Mouse (Mus musculus) heart, adult 9 months (tissue): ENCODE measurements around the gene AU021092.
"Not testable (repeated sequence)": the region's sequence is repeated elsewhere in the genome, so short reads cannot be mapped to it uniquely, and the experiment has no call there.

Experiments used
- DNase-seq, 2 experiments: peaks; one replicate each; pipeline ENCODE4 v3.0.0; 2022; ENCODE audit warnings: low spot score in 2 of 2

Gene AU021092

GRCm38 (mm10) chr16:5222140-5222539, at the start of gene AU021092:
Gene AU021092 (minus strand): TSS chr16:5222299.
- DNase-seq: peak; percentile 26 to 55

GRCm38 (mm10) chr16:5271411-5272035, 49.4 kb upstream of the AU021092 start:
- DNase-seq: no peak

DNA sequence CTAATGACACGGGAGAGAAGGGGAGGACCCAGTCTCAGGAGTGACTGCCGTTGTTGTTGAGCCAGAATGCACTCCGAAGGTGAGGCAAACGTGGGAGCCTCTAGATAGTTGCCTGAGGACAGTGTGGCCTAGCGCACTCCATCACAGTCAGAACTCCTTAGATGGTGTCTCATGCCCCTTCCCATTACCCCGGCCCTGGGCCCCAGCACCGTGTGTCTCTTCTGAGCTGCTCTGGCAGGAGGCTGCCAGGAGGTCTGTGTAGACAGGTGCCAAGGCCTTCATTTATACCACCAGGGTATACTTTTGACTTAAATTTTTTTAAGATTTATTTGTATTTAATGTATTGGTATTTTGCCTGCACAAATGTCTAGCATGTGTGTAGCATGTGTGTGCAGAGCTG, 41.8 kb upstream of the AU021092 start:
- no peak for DNase-seq

DNA sequence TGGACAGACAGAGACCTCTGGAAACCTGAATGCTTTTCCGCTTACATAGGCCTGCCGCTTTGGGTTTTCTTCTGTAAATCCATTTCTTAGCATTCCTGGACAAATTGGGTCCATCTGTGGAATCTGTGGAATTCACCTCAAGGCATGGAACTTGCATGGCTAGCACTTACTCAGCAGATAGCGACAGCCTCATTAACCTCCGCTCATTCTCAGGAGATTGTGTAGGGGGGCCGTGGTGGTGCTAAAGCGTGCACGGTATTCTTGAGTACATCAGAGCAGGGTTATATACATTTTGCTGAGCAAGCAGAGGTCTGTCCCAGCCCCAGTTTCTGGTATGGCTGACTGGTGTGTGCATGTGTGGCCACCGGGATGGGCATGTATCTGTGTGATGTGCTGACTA, 41.1 kb upstream of the AU021092 start:
- DNase-seq: no peak

DNA sequence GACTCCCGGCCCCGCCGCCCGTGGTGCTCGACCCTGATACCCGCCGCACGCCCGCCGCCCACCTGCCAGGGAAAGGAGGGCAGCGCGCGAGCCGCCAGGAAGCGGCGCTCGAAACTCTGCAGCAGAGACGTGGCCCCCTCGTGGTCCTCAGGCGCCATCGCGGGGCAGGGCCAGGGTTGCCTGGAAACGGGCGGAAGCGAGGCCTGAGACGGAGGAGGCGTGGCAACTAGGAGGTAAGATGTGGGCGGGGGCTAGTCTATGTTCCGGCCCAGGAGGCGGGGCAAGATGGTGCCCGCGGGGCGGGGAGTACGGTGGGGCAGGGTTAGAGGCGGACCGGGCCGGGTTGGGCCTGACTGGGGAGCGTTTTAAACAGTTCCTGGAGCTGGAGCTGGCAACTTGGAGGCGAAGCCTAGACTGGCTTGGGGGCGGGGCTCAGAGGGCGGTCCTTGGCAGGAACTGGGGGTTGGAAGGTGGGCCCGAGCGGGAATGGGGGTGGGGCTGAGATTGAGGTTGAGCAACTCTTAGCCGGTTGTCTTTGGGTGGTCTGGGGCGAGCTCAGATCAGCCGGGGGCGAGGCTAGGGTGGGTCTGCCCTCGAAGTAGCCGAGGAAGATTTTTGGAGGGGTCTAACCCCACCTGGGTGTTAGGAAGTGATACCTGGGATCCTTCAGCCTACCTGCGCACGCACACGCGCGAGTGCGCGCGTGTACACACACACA, 33.8 kb upstream of the AU021092 start, which contains the start of gene Eef2kmt:
TSS of gene Eef2kmt (minus strand) at position 205 of the 718 bp plus-strand sequence.
- DNase-seq: peak; percentile 99

DNA sequence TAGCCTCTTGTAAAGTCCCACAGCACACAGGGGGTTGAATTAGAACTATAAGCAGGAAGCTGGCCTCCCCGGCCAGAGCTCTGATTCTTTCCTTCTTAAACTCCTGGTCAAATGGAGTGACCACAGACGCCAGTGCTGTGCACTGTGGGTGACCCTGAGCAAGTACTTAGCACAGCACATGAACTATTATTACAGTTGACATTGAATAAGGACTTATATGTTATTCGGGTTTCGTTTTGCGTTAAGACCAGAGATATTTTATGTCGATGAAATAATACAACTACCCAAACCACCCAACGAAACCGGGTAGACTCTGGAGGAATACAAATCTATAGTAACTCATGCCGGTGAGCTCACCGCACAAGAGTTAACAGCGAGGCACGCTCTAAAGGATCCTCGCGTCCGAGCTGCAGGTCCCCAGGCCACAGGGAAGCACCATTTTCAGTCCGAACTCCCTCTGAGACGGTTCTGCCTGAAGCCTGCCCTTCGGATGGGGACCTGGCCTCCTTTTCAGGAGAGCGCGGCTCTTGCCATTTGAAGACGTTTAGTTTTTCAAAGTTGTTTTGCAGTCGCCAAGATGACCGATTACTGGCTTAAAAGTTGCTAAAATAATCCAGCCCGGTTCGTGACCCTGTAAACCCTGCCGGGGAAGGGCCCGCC, 33.1 kb upstream of the AU021092 start:
- no peak for DNase-seq

DNA sequence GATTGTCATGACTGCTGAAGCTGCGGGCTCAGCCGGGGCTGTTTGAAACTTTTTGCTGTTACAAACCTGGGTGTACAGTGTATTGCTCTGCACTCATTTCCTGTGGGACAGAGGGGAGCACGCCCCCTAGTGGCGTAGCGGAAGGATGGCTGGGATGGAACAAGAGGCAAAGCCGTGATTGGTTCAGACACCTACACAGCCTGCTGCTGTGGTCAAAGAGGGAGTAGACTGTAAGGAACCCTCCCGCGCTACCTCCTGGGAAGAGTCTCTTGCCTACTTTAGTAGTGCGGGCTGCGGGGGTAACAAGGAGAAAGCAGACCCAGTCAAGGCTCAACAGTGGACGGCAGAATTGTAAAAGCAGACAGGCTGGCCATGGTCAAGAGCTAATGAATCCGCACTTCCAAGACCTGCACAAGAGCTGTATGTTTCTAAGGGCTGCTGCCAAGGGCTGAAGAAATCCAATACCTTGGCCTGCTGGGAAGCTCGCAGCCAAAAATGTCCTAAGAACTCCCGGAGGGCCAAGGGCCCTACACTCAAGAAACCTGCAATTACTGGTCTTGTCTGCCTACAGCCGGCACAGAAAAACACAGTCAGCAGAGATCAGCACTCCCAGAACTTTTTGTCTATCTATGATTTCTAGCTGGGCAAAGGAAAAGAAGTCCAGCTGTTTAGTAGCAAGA, 32.4 kb upstream of the AU021092 start:
- peak; percentile 72 to 77 for DNase-seq

DNA sequence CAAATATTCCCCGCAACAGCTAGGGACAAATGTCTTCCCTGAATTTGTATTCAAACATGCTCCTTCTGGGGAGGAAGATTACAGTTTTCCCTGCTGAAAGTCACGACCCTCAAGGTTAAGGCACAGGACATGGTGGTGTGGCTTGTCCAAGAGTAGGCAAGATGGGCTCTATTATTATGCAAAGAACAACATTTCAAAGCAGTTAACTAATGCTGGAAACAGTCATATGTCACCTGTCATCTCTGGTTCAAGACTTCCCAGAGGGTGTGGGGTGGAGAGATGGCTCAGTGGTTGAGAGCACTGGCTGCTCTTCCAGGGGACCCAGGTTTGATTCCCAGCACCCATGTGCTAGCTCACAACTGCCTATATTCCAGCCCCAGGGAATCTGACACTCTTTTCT, 30.2 kb upstream of the AU021092 start:
- DNase-seq: no peak

GRCm38 (mm10) chr16:5250891-5251290, 28.8 kb upstream of the AU021092 start:
- DNase-seq: no peak

GRCm38 (mm10) chr16:5244411-5244810, 22.3 kb upstream of the AU021092 start:
- peak; percentile 67 to 69 for DNase-seq

DNA sequence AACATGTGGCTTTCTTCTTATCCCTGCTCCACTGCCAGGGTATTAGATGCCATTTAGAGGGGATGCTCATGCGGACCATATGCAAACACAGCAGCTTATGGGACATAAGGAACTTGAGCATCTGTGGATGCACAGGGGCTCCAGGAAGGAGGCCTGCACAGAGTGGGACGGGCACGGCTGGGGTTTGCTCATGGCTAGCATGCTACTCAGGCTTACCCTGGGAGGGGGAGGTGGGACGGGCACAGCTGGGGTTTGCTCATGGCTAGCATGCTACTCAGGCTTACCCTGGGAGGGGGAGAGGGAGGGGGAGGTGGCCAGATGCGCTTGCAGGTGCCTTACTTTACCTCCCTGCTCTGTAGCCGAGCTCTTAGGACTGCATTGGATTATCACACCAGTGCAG, 20.8 kb upstream of the AU021092 start:
- DNase-seq: no peak

DNA sequence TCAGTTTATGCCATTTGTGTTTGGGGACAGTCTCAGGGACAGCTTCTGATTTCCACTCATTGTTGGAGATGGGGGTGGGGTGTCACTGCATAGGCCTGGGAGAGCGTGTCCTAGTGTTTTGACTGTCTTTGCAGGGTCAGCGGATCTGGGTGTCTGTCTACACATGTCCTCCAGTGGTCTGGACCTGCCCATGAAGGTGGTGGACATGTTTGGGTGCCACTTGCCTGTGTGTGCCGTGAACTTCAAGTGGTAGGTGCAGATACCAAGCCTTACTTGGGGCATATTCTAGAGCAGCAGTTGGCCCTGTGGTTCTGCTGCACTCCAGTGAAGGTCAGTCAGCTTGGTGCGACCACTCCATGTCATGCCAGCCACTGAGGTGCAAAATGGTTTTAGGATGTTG, 20.3 kb upstream of the AU021092 start:
- DNase-seq: no peak

- DNase-seq: peak; percentile 94
Measured at GRCm38 (mm10) chr16:5233418-5234313, 11.6 kb upstream of the AU021092 start, which contains the start of gene Alg1. Gene Alg1 (plus strand): TSS chr16:5233621.

- no peak for DNase-seq
Measured at GRCm38 (mm10) chr16:5232982-5233381, 10.9 kb upstream of the AU021092 start.

DNA sequence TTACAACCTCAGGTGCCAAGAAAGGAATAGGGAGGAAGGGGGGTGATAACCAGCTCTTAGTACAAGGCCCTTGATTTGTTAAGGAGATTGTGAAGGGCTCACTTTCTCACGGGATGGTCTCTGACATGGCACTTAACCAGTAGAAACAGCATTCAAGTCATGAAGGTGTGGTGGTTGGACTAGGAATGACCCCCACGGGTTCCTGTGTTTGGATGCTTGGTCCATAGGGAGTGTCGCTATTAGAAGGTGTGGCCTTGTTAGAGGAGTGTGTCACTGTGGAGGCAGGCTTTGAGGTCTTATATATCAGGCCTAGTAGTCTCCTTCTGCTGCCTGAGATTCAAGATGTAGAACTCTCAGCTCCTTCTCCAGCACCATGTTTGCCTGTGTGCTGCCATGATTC, 6.0 kb upstream of the AU021092 start:
- not testable (repeated sequence) for DNase-seq

- not testable (repeated sequence) for DNase-seq
Measured at GRCm38 (mm10) chr16:5227501-5227900, 5.4 kb upstream of the AU021092 start.

DNA sequence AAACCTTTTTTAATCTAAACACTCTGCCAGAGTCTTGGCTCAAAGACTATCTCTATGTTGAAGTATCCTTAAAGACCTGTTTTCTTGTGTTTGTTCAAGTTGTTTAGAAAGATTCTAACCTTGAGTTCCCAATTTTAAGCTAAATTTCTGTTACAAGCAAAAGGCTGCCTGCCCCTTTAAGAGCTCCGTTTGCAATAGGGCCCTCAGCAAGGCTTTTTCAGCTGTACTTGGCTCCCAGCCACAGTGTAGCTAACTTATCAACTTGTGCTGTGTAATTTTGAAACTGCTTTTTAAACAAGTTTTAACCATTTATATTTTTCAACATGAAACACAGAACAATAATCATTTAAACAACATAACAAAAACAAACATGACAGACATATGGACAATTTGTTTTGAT, 4.4 kb upstream of the AU021092 start:
- DNase-seq: peak in 1 of 2 experiments; percentile 35

DNA sequence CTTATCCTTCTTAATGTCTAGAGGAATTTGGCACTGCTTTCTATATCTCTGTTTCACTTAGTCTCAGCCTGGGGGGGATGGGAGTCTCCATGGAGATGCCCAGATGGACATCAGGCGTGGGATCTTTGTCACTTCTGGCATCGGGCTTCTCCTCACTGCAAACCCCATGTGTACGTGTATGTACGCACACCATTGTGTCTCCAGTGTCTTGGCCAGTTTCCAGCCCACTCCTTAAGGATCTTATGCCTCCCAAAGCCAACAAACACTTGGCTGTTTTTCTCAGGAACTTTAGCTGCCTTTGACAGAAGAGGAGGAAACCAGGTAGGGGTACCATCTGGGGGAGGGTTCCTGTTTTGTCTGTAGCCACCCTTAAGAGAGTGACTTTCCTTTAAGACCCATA, 696 bp downstream of the AU021092 start:
- no peak for DNase-seq

- DNase-seq: peak in 1 of 2 experiments; percentile 29
Measured at GRCm38 (mm10) chr16:5217341-5218133, 4.6 kb downstream of the AU021092 start.

DNA sequence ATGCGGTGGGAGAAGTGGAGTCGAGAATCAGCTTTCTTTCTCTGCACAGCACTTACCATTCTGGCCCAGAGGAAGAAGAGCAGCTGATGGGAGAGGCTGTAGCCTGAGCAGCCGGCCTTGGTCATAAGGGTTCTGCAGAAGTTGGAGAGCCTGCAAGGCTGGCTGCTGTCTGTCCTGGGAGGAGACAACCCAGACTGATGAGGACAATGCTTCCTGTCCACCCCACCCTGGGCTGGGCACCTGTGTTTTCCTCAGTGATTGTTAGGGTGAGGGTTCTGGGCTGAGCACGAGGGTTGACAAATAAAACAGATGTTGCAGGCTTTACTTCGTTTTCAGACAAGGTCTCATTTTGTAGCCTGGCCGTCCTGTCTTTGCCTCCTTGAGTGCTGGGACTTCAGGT, 5.4 kb downstream of the AU021092 start:
- peak; percentile 29 to 48 for DNase-seq
